Mouse (Mus musculus): ENCODE data around the gene Slc30a6. TPM values are rescaled to one million over a fixed set of nuclear protein-coding genes. Genes with fewer than 3 reads are reported as not detected.
A peak's percentile ranks its signal among the peaks of the same experiment; 100 is the strongest.
"Not testable (repeated sequence)": the region's sequence is repeated elsewhere in the genome, so short reads cannot be mapped to it uniquely, and the experiment has no call there.

The Slc30a6 gene
- polyA plus RNA-seq, 1 experiment from 2014 or later, result 41.2 TPM

DNA sequence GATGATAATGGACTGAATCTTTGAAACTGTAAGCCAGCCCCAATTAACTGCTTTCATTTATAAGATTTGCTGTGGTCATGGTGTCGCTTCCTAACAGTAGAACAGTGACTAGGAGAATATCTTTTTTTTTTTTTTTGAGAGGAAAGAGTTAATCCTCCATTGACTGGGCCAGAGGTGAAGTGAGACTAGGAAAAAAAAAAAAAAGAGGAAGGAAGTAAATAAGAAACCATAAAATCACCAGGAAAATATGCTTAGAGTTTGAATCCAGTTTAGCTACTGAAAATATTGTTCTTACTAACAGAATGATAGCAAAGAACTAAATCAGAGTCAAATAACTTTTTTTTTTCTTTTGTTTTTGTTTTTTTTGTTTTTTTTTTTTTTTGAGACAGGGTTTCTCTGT is 59.3 kb downstream of the Slc30a6 start:
- H3K27ac ChIP-seq, result no peak overlapping the region
- no peaks in the 10 kb centered on the region for H3K9me3 ChIP-seq
- no peak overlapping the region for H3K4me2 ChIP-seq (replicated peaks)
- ATAC-seq, result no peak
- 91% methylated on average over 1 of the region's 1 CpGs for WGBS
- H3K36me3 ChIP-seq, result no peaks in the 10 kb centered on the region
- no peaks in the 10 kb centered on the region for H3K27me3 ChIP-seq (replicated peaks)
- H3K9ac ChIP-seq, result no peak overlapping the region
- H3K4me1 ChIP-seq (replicated peaks), result no peaks in the 10 kb centered on the region
- H3K4me3 ChIP-seq (replicated peaks), result no peak overlapping the region

GRCm38 (mm10) chr17:74455426-74455825 is 60.0 kb downstream of the Slc30a6 start:
- Histone ChIP-seq H3K27me3 (replicated peaks) (no peaks in the 10 kb centered on the region), H3K4me2 (replicated peaks) (no peak overlapping the region), H3K36me3 (no peaks in the 10 kb centered on the region), H3K9me3 (no peaks in the 10 kb centered on the region), H3K9ac (no peak overlapping the region), H3K4me1 (replicated peaks) (no peaks in the 10 kb centered on the region), H3K4me3 (replicated peaks) (no peak overlapping the region), H3K27ac (no peak overlapping the region)
- 87% methylated on average over 4 of the region's 4 CpGs for WGBS
- no peak for ATAC-seq

DNA sequence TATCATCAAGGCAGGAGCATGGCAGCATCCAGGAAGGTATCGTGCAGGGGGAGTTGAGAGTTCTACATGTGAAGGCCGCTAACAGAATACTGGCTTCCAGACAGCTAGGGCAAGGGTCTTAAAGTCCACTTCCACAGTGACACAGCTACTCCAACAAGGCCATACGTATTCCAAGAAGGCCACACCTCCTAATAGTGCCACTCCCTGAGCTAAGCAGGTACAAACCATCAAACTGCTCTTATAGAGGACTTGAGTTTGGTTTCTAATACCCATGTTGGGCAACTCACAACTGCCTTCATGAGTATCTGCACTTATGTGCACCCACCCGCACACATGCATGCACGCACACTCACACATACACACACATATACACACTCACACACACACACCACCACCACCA is 61.4 kb downstream of the Slc30a6 start:
- Histone ChIP-seq H3K27me3 (replicated peaks) (no peaks in the 10 kb centered on the region), H3K9me3 (no peaks in the 10 kb centered on the region), H3K4me2 (replicated peaks) (peak overlapping the region; percentile 46; the same call in 1 of the 2 replicates), H3K27ac (no peak overlapping the region), H3K4me3 (replicated peaks) (no peak overlapping the region), H3K9ac (no peak overlapping the region), H3K36me3 (no peaks in the 10 kb centered on the region), H3K4me1 (replicated peaks) (no peaks in the 10 kb centered on the region)
- 85% methylated on average over 5 of the region's 5 CpGs for WGBS
- no peak for ATAC-seq

DNA sequence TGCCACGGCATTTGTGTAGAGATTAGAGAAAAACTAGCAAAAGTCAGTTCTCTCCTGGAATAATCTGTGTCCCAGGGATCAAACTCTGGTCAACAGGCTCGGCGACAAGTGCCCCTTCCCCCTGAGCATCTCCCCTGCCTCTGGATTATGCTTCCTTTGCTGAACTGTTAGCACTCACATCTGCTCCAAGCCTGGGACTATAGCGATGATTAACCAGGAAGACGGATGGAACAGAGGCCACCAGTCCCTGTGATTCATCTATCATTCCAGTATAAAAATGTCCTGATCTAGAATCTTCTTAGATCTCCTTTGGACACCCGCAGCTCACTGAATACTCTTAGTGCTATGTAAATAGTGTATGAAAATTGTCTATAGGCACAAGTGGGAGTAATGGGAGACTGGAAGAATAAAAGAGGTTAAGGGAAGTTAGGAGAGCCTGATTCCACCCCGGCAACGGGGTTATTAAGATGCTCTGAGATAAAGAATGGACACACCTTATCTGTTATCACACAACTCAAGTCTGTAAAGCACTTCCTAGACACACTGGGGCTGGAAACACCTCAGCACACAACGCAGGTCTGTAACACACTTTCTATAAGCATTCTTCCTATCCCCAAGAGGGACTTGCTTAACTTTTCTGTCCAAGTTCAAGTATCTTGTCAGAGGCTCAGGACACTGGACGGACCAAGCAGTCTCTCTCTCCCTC is 62.7 kb downstream of the Slc30a6 start:
- Histone ChIP-seq H3K27ac (peak overlapping the region; percentile 85), H3K9ac (peak overlapping the region; percentile 24; the same call in 1 of the 2 replicates), H3K9me3 (no peaks in the 10 kb centered on the region), H3K27me3 (replicated peaks) (no peaks in the 10 kb centered on the region), H3K36me3 (no peaks in the 10 kb centered on the region), H3K4me2 (replicated peaks) (peak overlapping the region; percentile 46), H3K4me3 (replicated peaks) (peak overlapping the region; percentile 32), H3K4me1 (replicated peaks) (no peaks in the 10 kb centered on the region)
- WGBS, result 48% methylated on average over 10 of the region's 10 CpGs
- ATAC-seq, result peak; percentile 77

- Histone ChIP-seq H3K27ac (peak within 1 kb of the TSS; percentile 85), H3K9ac (peak within 1 kb of the TSS; percentile 24; the same call in 1 of the 2 replicates), H3K9me3 (no peaks in the 10 kb centered on the region), H3K4me1 (replicated peaks) (no peaks in the 10 kb centered on the region), H3K4me2 (replicated peaks) (peak within 1 kb of the TSS; percentile 46), H3K4me3 (replicated peaks) (peak within 1 kb of the TSS; percentile 32), H3K36me3 (no peaks in the 10 kb centered on the region), H3K27me3 (replicated peaks) (no peaks in the 10 kb centered on the region)
- peak; percentile 83 for ATAC-seq
- 50% methylated on average over 8 of the region's 8 CpGs for WGBS
These were observed 63.5 kb downstream of the Slc30a6 start, which contains the start of gene Nlrc4 for GRCm38 (mm10) chr17:74458711-74459408. Gene Nlrc4 (minus strand): TSS chr17:74459142.

GRCm38 (mm10) chr17:74463510-74463909 is 68.1 kb downstream of the Slc30a6 start:
- H3K36me3 ChIP-seq, result no peaks in the 10 kb centered on the region
- no peaks in the 10 kb centered on the region for H3K27me3 ChIP-seq (replicated peaks)
- no peak overlapping the region for H3K27ac ChIP-seq
- peak; percentile 85 for ATAC-seq
- H3K9ac ChIP-seq, result no peak overlapping the region
- H3K4me2 ChIP-seq (replicated peaks), result no peak overlapping the region
- H3K9me3 ChIP-seq, result no peaks in the 10 kb centered on the region
- no peak overlapping the region for H3K4me3 ChIP-seq (replicated peaks)
- no peaks in the 10 kb centered on the region for H3K4me1 ChIP-seq (replicated peaks)

- not testable (repeated sequence) for H3K27me3 ChIP-seq (replicated peaks); H3K4me2 ChIP-seq (replicated peaks); H3K27ac ChIP-seq; H3K4me1 ChIP-seq (replicated peaks); H3K9me3 ChIP-seq; H3K4me3 ChIP-seq (replicated peaks); H3K36me3 ChIP-seq; H3K9ac ChIP-seq; ATAC-seq
- 85% methylated on average over 2 of the region's 2 CpGs for WGBS
These were observed 72.6 kb downstream of the Slc30a6 start for GRCm38 (mm10) chr17:74467981-74468380.

DNA sequence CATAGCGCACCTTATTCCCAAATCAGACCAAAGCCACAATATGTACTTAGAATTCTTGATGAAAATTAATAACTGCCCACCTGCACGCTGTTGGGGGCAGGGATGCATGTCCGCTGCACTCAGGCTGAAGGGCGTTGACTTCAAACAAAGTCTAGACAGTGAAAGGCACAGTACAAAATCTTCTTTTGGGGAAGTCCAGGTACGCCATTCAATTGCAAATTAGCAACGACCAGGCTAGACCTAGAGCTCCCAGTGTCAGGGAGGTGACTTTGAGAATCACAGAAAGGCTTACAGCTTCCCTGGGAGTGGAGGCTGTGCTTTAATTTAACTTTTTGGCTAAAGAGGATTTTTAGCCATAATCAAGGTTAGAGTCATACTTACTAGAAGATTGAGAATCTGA is 74.7 kb downstream of the Slc30a6 start:
- WGBS, result 80% methylated on average over 6 of the region's 6 CpGs
- not testable (repeated sequence) for H3K4me3 ChIP-seq (replicated peaks); H3K27ac ChIP-seq; H3K9ac ChIP-seq; ATAC-seq; H3K4me1 ChIP-seq (replicated peaks); H3K4me2 ChIP-seq (replicated peaks); H3K27me3 ChIP-seq (replicated peaks); H3K9me3 ChIP-seq; H3K36me3 ChIP-seq

Other genes with a start within 250 kb of the Slc30a6 start
- 73.1 and 75.9 TPM in 2 replicates for gene Memo1, start 100.1 kb upstream of the Slc30a6 start, polyA plus RNA-seq (2015; fragmentation: Nextera tagmentation; extraction: Ambion mirVana)
- gene Dpy30, start 71.7 kb upstream of the Slc30a6 start, polyA plus RNA-seq (2015; fragmentation: Nextera tagmentation; extraction: Ambion mirVana), result 257 and 282 TPM in 2 replicates
- 12.4 and 15.0 TPM in 2 replicates for gene Spast, start 56.6 kb upstream of the Slc30a6 start, polyA plus RNA-seq (2015; fragmentation: Nextera tagmentation; extraction: Ambion mirVana)
- 7.1 and 7.3 TPM in 2 replicates for gene Nlrc4, start 63.5 kb downstream of the Slc30a6 start, polyA plus RNA-seq (2015; fragmentation: Nextera tagmentation; extraction: Ambion mirVana)
- gene Yipf4, start 93.9 kb downstream of the Slc30a6 start, polyA plus RNA-seq (2015; fragmentation: Nextera tagmentation; extraction: Ambion mirVana), result 62.6 and 74.2 TPM in 2 replicates
- gene Birc6, start 132.7 kb downstream of the Slc30a6 start, polyA plus RNA-seq (2015; fragmentation: Nextera tagmentation; extraction: Ambion mirVana), result 68.7 and 83.2 TPM in 2 replicates

All from intestine, embryonic 15.5 days (tissue).